Mouse (Mus musculus): ENCODE results near the gene Katna1. TPM values are rescaled to one million over a fixed set of nuclear protein-coding genes. Genes with fewer than 3 reads are reported as not detected.
"Not testable (repeated sequence)": the region's sequence is repeated elsewhere in the genome, so short reads cannot be mapped to it uniquely, and the experiment has no call there.

Katna1 gene
- polyA plus RNA-seq, 1 experiment from 2014 or later, result 58.3 TPM

GRCm38 (mm10) chr10:7737122-7737521, 11.3 kb downstream of the Katna1 start:
- peaks cover 21% of the 10 kb centered on the region; the same call in 1 of the 2 replicates for H3K36me3 ChIP-seq (ENCODE audit: insufficient read depth)
- ATAC-seq (ENCODE audit: insufficient read depth), result no peak
- no peaks in the 10 kb centered on the region for H3K4me1 ChIP-seq (ENCODE audit: insufficient read depth)
- no peak for DNase-seq
- TF ChIP-seq CTCF (IDR thresholded peaks at IDR 0.05; ENCODE audit: low read depth), result no peak
- H3K4me2 ChIP-seq, result no peak overlapping the region
- no peak overlapping the region for H3K27ac ChIP-seq (ENCODE audit: low read depth)
- H3K9me3 ChIP-seq (ENCODE audit: low read depth, low read length), result no peaks in the 10 kb centered on the region
- H3K4me3 ChIP-seq (ENCODE audit: low read depth, low read length), result no peak overlapping the region
- H3K9ac ChIP-seq, result no peak overlapping the region
- H3K27me3 ChIP-seq (ENCODE audit: insufficient read depth, low read length), result no peaks in the 10 kb centered on the region

GRCm38 (mm10) chr10:7737914-7738313, 12.1 kb downstream of the Katna1 start:
- Histone ChIP-seq H3K4me1 (ENCODE audit: insufficient read depth) (no peaks in the 10 kb centered on the region), H3K36me3 (ENCODE audit: insufficient read depth) (peaks cover 26% of the 10 kb centered on the region; the same call in 1 of the 2 replicates), H3K4me3 (ENCODE audit: low read depth, low read length) (no peak overlapping the region), H3K9ac (no peak overlapping the region), H3K9me3 (ENCODE audit: low read depth, low read length) (no peaks in the 10 kb centered on the region), H3K4me2 (no peak overlapping the region), H3K27ac (ENCODE audit: low read depth) (no peak overlapping the region), H3K27me3 (ENCODE audit: insufficient read depth, low read length) (no peaks in the 10 kb centered on the region)
- no peak for TF ChIP-seq CTCF (IDR thresholded peaks at IDR 0.05; ENCODE audit: low read depth)
- DNase-seq (no peak), ATAC-seq (ENCODE audit: insufficient read depth) (no peak)
- 67% methylated on average over 3 of the region's 3 CpGs for WGBS

DNA sequence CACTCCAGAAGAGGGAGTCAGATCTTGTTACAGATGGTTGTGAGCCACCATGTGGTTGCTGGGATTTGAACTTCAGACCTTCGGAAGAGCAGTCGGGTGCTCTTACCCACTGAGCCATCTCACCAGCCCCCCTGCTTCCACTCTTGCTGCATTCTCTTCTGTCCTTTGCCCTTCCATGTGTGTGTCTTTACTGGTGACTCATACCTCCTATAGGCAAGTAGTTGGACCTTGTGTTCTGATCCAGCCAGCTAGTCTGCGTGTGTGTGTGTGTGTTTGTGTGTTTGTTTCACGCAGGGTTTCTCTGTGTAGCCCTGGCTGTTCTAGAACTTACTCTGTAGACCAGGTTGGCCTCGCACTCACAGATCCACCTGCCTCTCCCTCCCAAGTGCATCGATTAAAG, 19.7 kb downstream of the Katna1 start:
- not testable (repeated sequence) for H3K27me3 ChIP-seq (ENCODE audit: insufficient read depth, low read length); H3K4me2 ChIP-seq; ATAC-seq (ENCODE audit: insufficient read depth); H3K27ac ChIP-seq (ENCODE audit: low read depth); H3K4me1 ChIP-seq (ENCODE audit: insufficient read depth); H3K4me3 ChIP-seq (ENCODE audit: low read depth, low read length); DNase-seq; H3K9me3 ChIP-seq (ENCODE audit: low read depth, low read length); H3K9ac ChIP-seq
- 96% methylated on average over 6 of the region's 6 CpGs for WGBS
- H3K36me3 ChIP-seq (ENCODE audit: insufficient read depth), result peaks cover 72% of the 10 kb centered on the region

DNA sequence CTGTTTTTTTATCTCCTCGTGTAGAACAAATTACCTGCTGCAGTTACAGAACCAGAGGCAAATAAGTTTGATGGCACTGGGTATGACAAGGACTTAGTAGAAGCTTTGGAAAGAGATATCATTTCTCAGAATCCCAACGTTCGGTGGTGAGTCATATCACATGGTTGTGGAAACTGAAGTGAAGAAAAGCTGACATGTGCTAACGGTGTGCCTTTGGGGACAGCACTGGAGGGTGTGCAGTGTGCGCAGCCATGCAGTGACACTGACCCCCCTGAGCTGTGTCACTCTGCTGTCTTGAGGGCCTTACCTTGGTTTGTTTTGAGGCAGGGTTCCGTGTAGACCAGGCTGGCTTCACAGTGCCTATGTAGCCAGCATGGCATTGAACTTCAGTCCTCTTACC, 23.0 kb downstream of the Katna1 start:
- TF ChIP-seq CTCF (IDR thresholded peaks at IDR 0.05; ENCODE audit: low read depth), result no peak
- Histone ChIP-seq H3K4me2 (no peak overlapping the region), H3K4me1 (ENCODE audit: insufficient read depth) (no peaks in the 10 kb centered on the region), H3K9me3 (ENCODE audit: low read depth, low read length) (no peaks in the 10 kb centered on the region), H3K4me3 (ENCODE audit: low read depth, low read length) (no peak overlapping the region), H3K36me3 (ENCODE audit: insufficient read depth) (peaks cover 66% of the 10 kb centered on the region), H3K9ac (no peak overlapping the region), H3K27ac (ENCODE audit: low read depth) (no peak overlapping the region), H3K27me3 (ENCODE audit: insufficient read depth, low read length) (no peaks in the 10 kb centered on the region)
- WGBS, result 85% methylated on average over 6 of the region's 6 CpGs
- DNase-seq, result no peak
- ATAC-seq (ENCODE audit: insufficient read depth), result no peak

- no peak overlapping the region for H3K27ac ChIP-seq (ENCODE audit: low read depth)
- no peak overlapping the region for H3K4me3 ChIP-seq (ENCODE audit: low read depth, low read length)
- no peaks in the 10 kb centered on the region for H3K27me3 ChIP-seq (ENCODE audit: insufficient read depth, low read length)
- H3K9me3 ChIP-seq (ENCODE audit: low read depth, low read length), result no peaks in the 10 kb centered on the region
- DNase-seq, result no peak
- no peaks in the 10 kb centered on the region for H3K4me1 ChIP-seq (ENCODE audit: insufficient read depth)
- no peak overlapping the region for H3K9ac ChIP-seq
- no peak overlapping the region for H3K4me2 ChIP-seq
- no peak for TF ChIP-seq CTCF (IDR thresholded peaks at IDR 0.05; ENCODE audit: low read depth)
- peaks cover 59% of the 10 kb centered on the region for H3K36me3 ChIP-seq (ENCODE audit: insufficient read depth)
- WGBS, result 87% methylated on average over 2 of the region's 2 CpGs
- ATAC-seq (ENCODE audit: insufficient read depth), result no peak
Measured at GRCm38 (mm10) chr10:7757544-7757943, 31.7 kb downstream of the Katna1 start.

DNA sequence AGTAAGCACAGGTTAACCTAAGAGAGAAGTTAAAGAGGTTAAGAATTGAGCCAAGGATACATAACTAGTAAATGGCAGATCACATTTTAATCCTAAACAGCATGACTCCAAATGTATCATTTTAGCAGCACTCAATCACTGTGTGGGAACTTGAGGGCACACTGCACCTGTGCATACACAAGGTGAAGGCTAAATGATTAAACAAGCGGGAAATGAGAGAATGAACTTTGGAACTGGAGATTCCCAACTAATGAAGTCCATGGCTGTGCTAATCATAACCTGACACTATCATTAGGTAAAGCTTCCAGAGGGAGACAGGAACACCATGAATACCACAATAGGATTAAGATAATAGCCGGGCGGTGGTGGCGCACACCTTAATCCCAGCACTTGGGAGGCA, 46.5 kb downstream of the Katna1 start:
- Histone ChIP-seq H3K4me2 (no peak overlapping the region), H3K4me3 (ENCODE audit: low read depth, low read length) (no peak overlapping the region), H3K27ac (ENCODE audit: low read depth) (no peak overlapping the region), H3K9me3 (ENCODE audit: low read depth, low read length) (no peaks in the 10 kb centered on the region), H3K9ac (no peak overlapping the region), H3K4me1 (ENCODE audit: insufficient read depth) (no peaks in the 10 kb centered on the region), H3K27me3 (ENCODE audit: insufficient read depth, low read length) (no peaks in the 10 kb centered on the region), H3K36me3 (ENCODE audit: insufficient read depth) (peaks cover 77% of the 10 kb centered on the region)
- 95% methylated on average over 4 of the region's 4 CpGs for WGBS
- DNase-seq (no peak), ATAC-seq (ENCODE audit: insufficient read depth) (no peak)
- TF ChIP-seq CTCF (IDR thresholded peaks at IDR 0.05; ENCODE audit: low read depth), result no peak

- TF ChIP-seq CTCF (IDR thresholded peaks at IDR 0.05; ENCODE audit: low read depth), result no peak
- H3K9me3 ChIP-seq (ENCODE audit: low read depth, low read length), result no peaks in the 10 kb centered on the region
- no peak overlapping the region for H3K4me2 ChIP-seq
- no peaks in the 10 kb centered on the region for H3K4me1 ChIP-seq (ENCODE audit: insufficient read depth)
- H3K9ac ChIP-seq, result no peak overlapping the region
- ATAC-seq (ENCODE audit: insufficient read depth), result no peak
- no peak overlapping the region for H3K4me3 ChIP-seq (ENCODE audit: low read depth, low read length)
- no peak for DNase-seq
- peaks cover 74% of the 10 kb centered on the region for H3K36me3 ChIP-seq (ENCODE audit: insufficient read depth)
- no peak overlapping the region for H3K27ac ChIP-seq (ENCODE audit: low read depth)
- WGBS, result 88% methylated on average over 1 of the region's 1 CpGs
- H3K27me3 ChIP-seq (ENCODE audit: insufficient read depth, low read length), result no peaks in the 10 kb centered on the region
Measured at GRCm38 (mm10) chr10:7772769-7773168, 47.0 kb downstream of the Katna1 start.

DNA sequence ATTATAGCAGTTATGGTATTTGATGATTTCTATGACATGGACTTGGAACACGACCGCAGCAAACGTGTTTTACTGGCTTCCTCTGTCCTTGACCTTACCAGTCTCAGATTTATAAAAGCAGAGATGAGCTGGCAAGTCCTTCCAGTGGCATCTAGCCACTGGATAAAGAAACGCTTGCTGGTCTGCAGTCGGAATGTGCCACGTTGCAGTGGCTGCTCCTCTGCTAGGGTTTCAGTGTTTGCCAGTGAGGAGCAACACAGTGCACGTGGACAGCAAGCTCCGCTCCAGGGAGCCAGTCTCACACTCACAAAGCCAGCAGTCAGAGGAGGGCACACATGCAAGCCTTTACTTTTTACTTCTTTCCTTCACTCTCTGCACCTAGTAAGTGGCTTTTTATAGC, 49.6 kb downstream of the Katna1 start:
- no peak overlapping the region for H3K4me3 ChIP-seq (ENCODE audit: low read depth, low read length)
- DNase-seq (no peak), ATAC-seq (ENCODE audit: insufficient read depth) (no peak)
- WGBS, result 89% methylated on average over 8 of the region's 8 CpGs
- H3K4me2 ChIP-seq, result no peak overlapping the region
- no peaks in the 10 kb centered on the region for H3K9me3 ChIP-seq (ENCODE audit: low read depth, low read length)
- H3K36me3 ChIP-seq (ENCODE audit: insufficient read depth), result peaks cover 58% of the 10 kb centered on the region
- H3K27ac ChIP-seq (ENCODE audit: low read depth), result no peak overlapping the region
- TF ChIP-seq CTCF (IDR thresholded peaks at IDR 0.05; ENCODE audit: low read depth), result no peak
- no peaks in the 10 kb centered on the region for H3K4me1 ChIP-seq (ENCODE audit: insufficient read depth)
- no peak overlapping the region for H3K9ac ChIP-seq
- no peaks in the 10 kb centered on the region for H3K27me3 ChIP-seq (ENCODE audit: insufficient read depth, low read length)
